Mouse (Mus musculus) ES-Bruce4 (cell line): ENCODE measurements around the gene Atp6v0a2.
A peak's percentile ranks its signal among the peaks of the same experiment; 100 is the strongest.

Source experiments
- CTCF ChIP-seq: IDR thresholded peaks from one replicate; pipeline ENCODE4 v1.8.1; 2011; ENCODE audit warnings: low read depth, low read length
- EP300 ChIP-seq: IDR thresholded peaks from 2 replicates; pipeline ENCODE4 v1.6.1; 2011; ENCODE audit warnings: low read depth, low read length; ENCODE audit not compliant: insufficient read depth
- POLR2A ChIP-seq: IDR thresholded peaks from one replicate; pipeline ENCODE4 v1.8.1; 2011; ENCODE audit warnings: low read length; ENCODE audit not compliant: insufficient read depth

DNA sequence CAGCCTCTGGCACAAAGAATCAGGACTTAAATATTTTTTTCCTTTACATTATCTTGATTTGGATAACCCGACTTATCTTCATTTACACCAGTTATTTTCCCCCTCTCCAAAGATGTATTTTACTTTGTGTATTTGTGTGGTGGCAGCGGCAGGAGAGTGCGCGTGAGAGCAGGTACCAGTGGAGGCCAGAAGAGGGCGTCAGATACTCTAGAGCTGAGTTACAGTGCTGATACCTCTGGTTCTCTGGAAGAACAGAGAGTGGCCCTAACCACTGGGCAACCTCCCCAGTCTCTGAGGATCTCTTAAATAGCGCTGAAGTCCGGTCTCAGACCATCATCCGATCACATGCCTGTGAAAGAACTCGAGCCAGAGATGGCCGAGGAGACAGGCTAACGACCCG, 105.6 kb downstream of the Atp6v0a2 start:
- TF ChIP-seq CTCF (peak; percentile 50), POLR2A (no peak), EP300 (no peak)
